Mouse (Mus musculus) bone marrow, adult 2 months (tissue): ENCODE results near the gene Cbx2.

Experiments used
- CTCF ChIP-seq: fragments of 200-500 bp; IDR thresholded peaks from 2 replicates; pipeline ENCODE4 v1.5.1; 2011; ENCODE audit warnings: low read length, control low read depth; ENCODE audit not compliant: control insufficient read depth, insufficient read depth
- POLR2A ChIP-seq: fragments of 200-500 bp; IDR thresholded peaks from 2 replicates; pipeline ENCODE4 v1.6.1; 2011; ENCODE audit warnings: low read depth, mild to moderate bottlenecking, control low read depth, low read length, borderline replicate concordance; ENCODE audit not compliant: control insufficient read depth

DNA sequence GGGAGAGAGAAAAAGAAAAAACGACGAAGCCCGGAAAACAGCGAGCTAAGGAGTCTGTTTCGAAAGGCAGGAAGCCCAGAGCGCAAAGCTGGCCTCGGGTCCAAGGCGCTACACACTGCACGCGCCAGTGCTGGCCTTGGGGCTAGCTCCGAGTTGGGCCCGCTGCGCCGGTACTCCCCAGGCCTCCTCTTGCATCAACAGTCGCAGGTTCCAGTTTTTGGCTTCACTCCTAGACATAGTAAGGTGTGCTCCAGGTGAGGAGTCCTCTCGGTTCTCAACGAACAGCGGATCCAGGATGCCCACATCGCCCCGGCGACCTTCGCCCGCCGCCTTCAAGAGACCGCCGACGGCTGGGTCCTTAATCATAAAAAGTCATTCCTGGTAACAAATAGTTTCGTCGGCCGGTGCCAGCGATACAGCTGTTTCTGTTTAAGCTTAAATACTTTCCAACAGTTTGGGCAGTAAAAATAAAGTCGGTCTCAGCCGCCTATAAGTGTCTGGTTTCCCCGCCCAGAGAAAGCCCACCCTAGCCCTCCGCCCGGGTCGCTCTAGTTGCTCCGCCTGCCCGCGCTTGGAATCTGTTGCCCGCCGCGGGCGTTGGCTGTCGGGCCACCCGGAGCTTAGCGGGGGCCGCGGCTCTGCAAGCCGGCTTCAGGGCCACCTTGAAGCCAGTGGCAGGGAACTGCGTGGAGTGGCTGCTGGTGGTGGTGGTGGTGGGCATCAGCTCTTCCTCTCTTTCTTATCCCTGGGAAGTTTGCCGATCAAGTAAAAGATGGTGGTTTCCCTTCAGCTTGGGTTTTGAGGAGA lies 19.9 kb downstream of the Cbx2 start:
- TF ChIP-seq POLR2A: no peak
- TF ChIP-seq CTCF: no peak
